Mouse (Mus musculus): ENCODE results near the gene Gm9903.

DNA sequence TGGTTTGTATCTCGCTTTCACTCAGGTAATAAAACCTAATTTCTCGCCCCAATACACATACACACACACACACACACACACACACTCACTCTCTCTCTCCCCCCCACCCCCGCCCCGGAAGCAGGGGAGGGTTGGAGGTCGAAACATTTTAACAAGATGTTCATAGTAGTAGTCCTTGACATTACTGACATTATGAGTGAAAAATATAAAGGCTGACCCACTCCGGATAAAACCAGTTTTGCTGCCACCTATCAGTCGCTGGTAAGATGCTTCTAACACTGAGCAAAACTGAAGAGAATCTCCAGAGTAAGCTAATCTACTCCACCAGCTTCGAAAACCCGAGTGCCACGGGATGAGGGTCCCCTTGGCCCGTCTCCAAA, 21.8 kb downstream of the Gm9903 start:
- TF ChIP-seq POLR2A (IDR thresholded peaks at IDR 0.05; ENCODE audit: borderline replicate concordance, extremely low read depth, low read depth, low read length) (no peak), CTCF (IDR thresholded peaks at IDR 0.05; ENCODE audit: insufficient read depth, low read length) (no peak)
